Mouse (Mus musculus) colon, adult 2 months (tissue): ENCODE results near the gene Lypd3. TPM values are rescaled to one million over a fixed set of nuclear protein-coding genes. Genes with fewer than 3 reads are reported as not detected.

ENCODE experiments used
- polyA plus RNA-seq: library from polyadenylated mRNA; depleted of rRNA; stranded (reverse); fragments of >200 nt; gene quantifications from 2 replicates; pipeline ENCODE4 v1.2.3, GENCODE M21; 2012; rRNA removed

The Lypd3 gene
- 0.17 TPM in 1 of 2 replicates, not detected in the other for polyA plus RNA-seq

DNA sequence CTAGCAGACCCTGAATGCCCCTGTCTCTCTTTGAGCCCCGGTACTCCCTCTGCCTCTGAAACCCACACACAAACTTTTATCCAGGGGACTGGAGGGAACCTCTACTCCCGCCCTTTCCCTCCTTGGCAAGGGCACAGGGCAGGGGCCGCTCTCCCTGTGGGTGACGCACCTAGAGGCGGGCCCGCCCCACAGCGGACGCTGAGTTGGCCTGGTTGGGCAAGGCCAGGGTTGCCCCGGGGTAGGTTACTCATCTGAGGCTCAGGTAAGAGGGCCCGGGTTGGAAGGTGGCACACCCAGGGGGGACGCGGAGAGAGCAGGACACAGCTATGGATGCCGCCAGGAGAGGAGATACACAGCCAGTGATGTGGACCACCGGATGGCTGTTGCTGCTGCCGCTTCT, at the start of gene Lypd3:
Gene Lypd3, plus strand, starts transcription at position 287 of the 400 bp plus-strand sequence.

DNA sequence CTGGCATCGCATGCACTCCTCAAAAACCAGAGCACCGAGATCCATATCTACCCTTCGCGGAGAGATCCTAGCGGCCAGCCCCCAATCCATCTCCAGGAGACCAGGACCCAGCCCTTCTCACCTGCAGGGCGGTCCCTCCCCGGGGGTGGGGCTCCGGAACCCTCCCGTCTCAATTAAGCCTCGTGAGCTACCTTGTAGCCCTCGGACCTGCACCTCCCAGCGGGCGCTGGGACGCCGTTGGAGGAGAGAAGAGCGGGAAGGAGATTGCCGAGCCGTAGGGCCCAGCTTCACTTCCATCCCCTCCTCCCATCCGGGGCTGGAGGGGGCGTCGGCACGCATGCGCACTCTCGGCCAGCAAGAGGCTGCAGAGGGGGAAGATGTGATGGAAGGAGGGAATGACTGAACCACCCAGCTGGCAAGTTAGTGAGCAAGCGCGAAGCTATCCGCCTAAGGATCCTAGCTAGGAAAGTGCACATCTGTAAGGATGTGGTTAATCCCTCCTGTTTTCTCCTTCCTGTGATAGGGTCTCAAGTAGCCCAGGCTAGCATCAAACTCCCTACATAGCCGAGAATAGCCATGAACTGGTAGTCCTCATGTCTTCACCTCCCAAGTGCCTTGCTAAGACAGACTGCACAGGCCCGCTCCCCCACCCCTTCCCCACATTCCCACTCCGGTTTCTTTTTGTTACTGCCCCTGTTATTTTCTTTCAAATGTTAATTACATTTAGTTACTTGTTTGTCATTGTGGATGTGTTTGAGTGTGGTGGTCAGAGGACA, 48.8 kb upstream of the Lypd3 start, which contains the start of the genes Ethe1 and Zfp575:
Gene Ethe1, plus strand, starts transcription at position 214 of the 776 bp plus-strand sequence.
Gene Zfp575, minus strand, starts transcription at position 312 of the 776 bp plus-strand sequence.

DNA sequence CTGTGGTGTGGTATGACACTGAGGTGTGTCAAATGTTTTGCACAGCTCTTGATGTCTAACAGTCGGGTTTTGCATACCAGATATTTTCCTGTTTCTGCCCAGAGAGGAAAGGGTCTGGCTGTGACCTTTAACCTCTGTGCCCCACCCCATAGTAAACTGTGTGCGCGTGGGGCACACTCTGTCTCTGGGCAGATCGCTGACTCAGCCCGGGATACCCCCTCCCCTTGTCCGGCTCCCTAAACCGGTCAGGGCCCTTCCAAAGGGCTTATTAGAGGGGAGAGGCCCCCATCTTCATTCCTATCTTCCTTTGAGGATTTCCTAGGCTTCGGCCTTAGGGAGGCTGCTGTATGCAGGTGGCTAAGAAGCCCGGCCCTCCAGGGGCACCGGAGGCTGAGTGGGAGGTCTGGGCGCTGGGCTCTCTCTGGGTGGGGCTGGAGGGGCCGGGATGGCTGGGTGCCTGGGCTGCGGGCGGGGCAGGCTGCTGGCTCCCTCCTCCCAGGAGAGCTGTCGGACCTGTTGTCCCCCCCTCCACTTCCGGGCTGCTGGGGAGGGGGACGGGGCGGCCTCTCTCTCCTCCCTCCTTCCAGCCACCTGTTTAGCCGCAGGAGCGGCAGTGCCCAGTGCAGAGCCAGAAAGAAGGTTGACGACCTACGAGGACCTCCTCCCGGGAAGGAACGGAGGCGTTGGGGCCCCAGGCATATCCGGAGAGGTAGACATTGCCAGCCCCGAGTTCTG, 26.0 kb upstream of the Lypd3 start, which contains the start of gene Phldb3:
Gene Phldb3, plus strand, starts transcription at position 620 of the 735 bp plus-strand sequence.

GRCm38 (mm10) chr7:24676575-24676974, 40.2 kb downstream of the Lypd3 start, which contains the start of gene Tex101:
Gene Tex101 (minus strand): TSS chr7:24676675.

Other genes with a start within 250 kb of the Lypd3 start
- 49.2 and 51.1 TPM in 2 replicates for gene Smg9, start 236.9 kb upstream of the Lypd3 start, polyA plus RNA-seq
- 0.35 and 1.1 TPM in 2 replicates for gene Irgc1, start 184.3 kb upstream of the Lypd3 start, polyA plus RNA-seq
- 16.4 and 17.4 TPM in 2 replicates for gene Plaur, start 174.1 kb upstream of the Lypd3 start, polyA plus RNA-seq
- gene Cadm4, start 154.5 kb upstream of the Lypd3 start, polyA plus RNA-seq, result 8.6 and 12.3 TPM in 2 replicates
- 12.5 and 13.9 TPM in 2 replicates for gene Zfp428, start 129.5 kb upstream of the Lypd3 start, polyA plus RNA-seq
- gene AC161166.1, start 124.1 kb upstream of the Lypd3 start, polyA plus RNA-seq, result not detected in 2 replicates
- 15.3 and 16.0 TPM in 2 replicates for gene Irgq, start 105.9 kb upstream of the Lypd3 start, polyA plus RNA-seq
- gene Pinlyp, start 90.4 kb upstream of the Lypd3 start, polyA plus RNA-seq, result 0.24 TPM in 1 of 2 replicates, not detected in the other
- gene Xrcc1, start 90.3 kb upstream of the Lypd3 start, polyA plus RNA-seq, result 29.9 and 34.7 TPM in 2 replicates
- gene Ethe1, start 49.0 kb upstream of the Lypd3 start, polyA plus RNA-seq, result 766 and 787 TPM in 2 replicates
- gene Zfp575, start 48.9 kb upstream of the Lypd3 start, polyA plus RNA-seq, result 1.2 and 1.7 TPM in 2 replicates
- 4.4 and 5.2 TPM in 2 replicates for gene Phldb3, start 25.8 kb upstream of the Lypd3 start, polyA plus RNA-seq
- gene Tex101, start 40.1 kb downstream of the Lypd3 start, polyA plus RNA-seq, result not detected in 2 replicates
- gene BC049730, start 72.7 kb downstream of the Lypd3 start, polyA plus RNA-seq, result not detected in 2 replicates
- not detected in 2 replicates for gene Gm4763, start 90.4 kb downstream of the Lypd3 start, polyA plus RNA-seq
- 106 and 208 TPM in 2 replicates for gene Cd177, start 123.8 kb downstream of the Lypd3 start, polyA plus RNA-seq
- 37.8 and 48.8 TPM in 2 replicates for gene Ceacam10, start 140.7 kb downstream of the Lypd3 start, polyA plus RNA-seq
- gene Gm9844, start 225.7 kb downstream of the Lypd3 start, polyA plus RNA-seq, result 3.0 and 3.1 TPM in 2 replicates
- not detected in 2 replicates for gene Lypd4, start 233.4 kb downstream of the Lypd3 start, polyA plus RNA-seq
- gene Dmrtc2, start 233.5 kb downstream of the Lypd3 start, polyA plus RNA-seq, result not detected in 2 replicates
- 434 and 588 TPM in 2 replicates for gene Rps19, start 247.8 kb downstream of the Lypd3 start, polyA plus RNA-seq